Mouse (Mus musculus) neural tube, embryonic 10.5 days (tissue): ENCODE data around the gene Foxred2.
A peak's percentile ranks its signal among the peaks of the same experiment; 100 is the strongest.

Source experiments
- DNase-seq: peaks from one replicate; pipeline ENCODE4 v3.0.0-alpha.2; 2017; ENCODE audit warnings: low spot score; ENCODE audit errors: extremely low spot score

Foxred2 gene

DNA sequence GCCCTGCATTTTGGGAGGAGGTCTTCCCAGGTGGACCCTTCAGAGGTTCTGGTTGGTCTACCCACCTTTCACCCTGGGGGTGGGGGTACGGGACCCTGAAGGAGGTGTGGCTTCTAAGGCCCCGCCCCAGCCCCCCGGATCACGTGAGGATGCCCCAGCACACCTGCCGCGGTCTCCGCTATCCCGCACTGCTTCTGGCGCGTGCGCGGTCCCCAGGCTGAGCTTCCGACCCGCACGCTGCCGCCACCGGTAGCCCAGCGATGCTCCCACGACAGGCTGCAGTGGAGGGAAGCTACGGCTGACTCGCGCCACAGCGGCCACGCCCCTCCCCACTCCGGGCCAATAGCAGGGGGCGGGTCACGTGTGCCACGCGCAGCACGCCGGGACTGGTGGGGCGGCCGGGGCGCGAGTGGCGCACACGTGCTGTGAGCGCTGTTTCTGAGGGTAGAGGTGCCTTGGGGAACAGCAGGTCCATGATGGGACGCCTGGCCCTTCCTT, at the start of gene Foxred2:
TSS of gene Foxred2 (minus strand) at position 319 of the 498 bp plus-strand sequence.
- peak; percentile 87 for DNase-seq

DNA sequence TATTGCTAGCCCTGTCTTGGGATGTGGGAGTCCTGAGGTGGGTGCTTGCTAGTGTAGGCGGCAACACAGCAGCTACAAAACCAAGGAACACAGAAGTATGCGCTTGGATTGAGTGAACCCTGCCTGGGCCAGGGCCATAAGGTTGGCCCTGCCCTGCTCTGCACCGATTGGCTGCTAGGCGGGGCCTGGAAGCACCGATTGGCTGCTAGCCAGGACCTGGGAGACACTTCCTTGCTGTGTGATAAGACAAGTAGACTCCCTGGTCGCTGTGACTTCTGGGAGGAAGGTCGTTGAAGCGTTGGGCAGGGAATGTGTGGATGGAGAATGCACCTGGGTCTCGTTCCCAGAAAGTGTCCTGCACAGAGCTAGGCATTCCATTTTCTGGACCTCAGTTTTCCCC, 47.4 kb upstream of the Foxred2 start:
- DNase-seq: no peak

DNA sequence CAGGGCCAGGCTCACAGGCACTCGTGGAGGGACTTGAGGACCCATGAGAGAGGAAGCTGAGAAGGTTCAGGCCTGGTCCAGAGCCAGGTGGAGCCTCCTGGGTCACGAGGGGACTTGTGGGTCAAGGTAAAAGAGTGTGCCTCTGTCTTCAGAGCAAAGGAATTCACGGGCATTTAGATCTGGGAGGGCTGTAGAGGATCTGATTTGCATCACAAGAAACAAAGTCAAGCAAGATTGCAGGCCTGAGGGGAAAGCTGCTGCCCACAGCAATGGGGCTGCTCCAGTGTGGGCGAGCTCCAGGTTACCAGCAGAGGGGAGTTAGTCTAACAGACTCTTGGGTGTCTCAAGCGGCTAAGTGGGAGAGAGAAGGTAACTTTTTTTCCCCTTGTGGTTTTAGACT, 44.9 kb upstream of the Foxred2 start:
- no peak for DNase-seq

DNA sequence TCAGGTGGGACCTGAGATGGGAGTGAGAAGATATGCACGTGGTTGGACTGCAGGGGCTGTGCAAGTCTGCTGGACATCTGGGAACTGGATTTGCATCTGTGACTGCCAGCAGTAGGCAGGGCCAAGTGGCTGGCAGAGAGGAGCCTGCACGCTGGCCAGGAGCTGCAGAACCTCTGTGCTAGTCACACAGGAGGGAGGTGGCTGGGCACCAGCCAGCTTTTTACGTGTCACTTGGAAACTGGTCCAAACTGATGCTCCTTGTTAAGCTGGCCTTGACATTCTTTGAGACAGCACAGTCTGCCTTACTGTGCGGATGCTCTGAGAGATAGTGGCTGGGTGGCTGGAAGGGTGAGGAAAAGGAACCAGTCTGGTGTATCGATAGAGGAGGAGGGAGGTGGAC, 32.0 kb upstream of the Foxred2 start:
- DNase-seq: no peak

DNA sequence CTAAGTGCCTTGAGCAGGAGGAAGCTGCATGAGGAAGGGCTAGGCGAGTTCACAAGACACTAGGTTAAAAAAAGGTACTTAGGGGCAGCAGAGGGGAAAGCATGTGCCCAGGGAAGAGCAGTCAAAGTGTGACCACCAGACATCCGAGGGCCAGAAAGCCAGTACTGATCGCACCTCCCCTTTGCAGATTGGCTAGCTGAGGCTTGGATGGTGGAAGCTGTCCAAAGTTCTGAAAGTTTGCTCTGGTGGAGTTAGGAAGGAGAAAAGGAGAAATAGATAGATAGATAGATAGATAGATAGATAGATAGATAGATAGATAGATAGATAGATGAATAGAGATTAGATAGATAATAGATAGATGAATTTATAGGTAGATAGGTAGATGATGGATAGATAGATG, 26.9 kb upstream of the Foxred2 start:
- DNase-seq: no peak

DNA sequence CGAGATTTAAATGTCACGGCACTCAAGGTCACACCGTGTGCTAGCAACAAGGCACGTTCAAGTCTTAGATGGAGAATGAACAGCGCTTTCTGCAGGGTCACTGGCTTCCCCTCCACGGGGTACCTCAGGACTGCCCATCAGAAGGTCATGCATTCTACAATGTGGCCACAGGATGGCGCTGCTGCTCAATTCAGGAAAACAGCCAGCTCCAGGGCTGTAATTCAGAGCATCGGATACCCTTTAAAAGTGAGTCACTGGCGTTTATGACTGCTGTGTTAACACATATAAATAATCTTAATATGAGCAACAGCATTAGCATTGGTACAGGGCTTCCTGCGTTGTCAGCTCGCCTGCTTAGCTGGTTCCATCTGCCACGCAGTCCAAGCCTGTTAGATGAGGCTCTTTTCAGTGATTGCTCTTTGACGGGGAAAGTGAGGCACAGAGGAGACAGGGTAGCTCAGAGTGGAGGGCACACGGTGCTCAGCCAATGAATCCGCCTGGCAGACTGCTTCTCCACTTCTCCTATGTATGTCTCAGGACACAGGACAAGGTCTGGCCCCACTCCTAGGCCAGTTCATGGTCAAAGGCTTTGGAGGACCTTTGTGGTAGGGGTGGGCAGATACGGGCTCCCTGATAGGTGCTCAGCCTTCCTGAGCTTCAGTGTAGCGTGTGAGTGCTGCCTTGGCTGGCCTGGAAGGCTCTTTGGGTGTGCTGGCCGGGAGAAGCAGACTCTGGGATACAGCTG, 25.8 kb upstream of the Foxred2 start:
- DNase-seq: peak; percentile 73

DNA sequence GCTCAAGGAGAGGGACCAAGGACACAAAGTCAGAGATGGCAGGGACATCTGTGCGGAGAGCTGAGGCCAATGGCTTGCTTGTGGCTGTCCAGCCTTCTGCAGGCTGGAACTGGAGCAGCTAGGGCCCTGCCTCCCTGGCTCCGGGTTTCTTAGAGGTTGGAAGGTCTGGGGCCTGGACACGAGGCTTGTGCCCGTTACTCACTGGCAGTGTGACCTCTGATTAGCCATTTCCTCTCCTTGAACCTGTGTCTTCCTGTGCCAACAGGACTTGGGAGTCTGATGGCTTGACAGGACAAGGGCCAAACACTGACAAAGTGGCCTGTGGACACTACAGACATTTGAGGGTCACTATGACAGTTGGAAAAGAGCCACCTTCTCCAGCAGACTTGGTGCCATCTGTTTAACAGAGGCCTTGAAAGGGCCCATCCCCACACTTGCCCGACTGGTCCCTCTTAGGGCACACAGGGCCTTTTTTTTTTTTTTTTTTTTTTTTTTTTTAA, 24.7 kb upstream of the Foxred2 start:
- no peak for DNase-seq

DNA sequence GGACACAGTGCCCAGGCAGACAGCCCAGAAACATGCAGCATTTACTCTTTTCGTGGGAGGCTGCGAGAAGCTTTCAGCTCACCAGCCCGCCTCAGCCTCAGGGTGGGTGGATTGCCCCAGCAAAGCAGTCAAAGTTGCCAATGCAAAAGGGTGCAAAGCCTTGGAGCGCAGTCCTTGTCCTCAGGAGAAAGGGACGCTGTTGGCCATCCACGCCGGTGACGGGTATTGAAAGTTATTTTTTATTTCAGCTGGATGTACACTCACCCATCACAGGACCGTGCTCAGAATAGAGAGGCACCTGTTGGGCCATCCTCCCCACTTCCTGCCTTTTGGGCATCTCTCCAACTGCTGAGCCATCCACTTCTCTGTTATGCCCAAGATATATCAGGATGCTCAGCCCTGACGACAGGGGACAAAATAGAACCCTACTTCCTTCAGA, 22.9 kb upstream of the Foxred2 start:
- no peak for DNase-seq

DNA sequence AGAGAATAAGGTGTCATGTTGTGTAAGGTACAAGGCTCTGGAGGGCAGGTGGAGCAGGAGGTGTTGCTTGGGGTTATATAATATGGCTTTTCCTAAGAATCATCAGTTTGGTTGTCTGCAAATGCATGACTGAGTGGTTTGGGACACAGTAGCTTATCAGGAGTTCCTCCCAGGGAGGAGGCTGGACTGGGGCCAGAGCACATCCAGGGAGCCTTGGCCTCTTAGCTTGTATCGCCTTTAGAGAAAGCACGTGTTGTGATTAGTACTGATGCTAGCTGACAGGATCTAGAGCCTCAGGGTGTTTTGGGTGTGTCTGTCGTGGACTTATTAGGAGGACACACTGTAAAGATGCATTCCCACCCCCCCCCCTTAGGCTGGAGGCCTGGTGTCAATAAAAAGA, 21.1 kb upstream of the Foxred2 start:
- DNase-seq: no peak

DNA sequence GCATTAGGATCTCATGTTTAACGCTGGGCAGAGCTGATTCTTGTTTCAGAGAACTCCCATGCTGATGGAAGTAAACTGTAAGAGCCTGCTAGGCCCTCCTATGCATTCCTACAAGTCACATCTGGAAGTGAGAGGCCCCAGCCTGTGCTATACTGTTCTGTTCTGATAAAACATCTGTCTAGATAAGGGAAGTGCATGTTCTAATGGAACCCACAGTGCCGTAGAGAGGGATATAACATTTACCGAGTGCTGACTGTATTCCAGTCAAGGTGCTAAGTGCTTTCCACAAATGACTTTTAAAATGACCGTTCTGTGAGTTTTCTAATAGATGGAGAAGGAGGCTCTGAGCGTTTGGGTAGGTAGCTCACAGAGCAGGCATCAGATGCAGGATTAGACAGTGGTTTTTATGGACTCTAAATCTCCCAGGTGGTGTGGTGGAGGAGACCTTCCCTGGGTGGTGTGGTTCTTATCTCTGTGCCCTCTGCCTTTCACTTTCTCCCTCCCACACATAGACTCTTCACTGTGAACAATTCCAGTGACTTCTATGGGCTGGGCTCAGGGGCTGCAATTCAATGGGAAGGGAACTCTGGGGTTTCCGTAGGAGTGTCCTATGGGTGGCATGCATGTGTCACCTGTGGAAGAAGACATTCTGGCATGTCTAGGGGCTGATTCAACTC, 17.8 kb upstream of the Foxred2 start:
- no peak for DNase-seq

DNA sequence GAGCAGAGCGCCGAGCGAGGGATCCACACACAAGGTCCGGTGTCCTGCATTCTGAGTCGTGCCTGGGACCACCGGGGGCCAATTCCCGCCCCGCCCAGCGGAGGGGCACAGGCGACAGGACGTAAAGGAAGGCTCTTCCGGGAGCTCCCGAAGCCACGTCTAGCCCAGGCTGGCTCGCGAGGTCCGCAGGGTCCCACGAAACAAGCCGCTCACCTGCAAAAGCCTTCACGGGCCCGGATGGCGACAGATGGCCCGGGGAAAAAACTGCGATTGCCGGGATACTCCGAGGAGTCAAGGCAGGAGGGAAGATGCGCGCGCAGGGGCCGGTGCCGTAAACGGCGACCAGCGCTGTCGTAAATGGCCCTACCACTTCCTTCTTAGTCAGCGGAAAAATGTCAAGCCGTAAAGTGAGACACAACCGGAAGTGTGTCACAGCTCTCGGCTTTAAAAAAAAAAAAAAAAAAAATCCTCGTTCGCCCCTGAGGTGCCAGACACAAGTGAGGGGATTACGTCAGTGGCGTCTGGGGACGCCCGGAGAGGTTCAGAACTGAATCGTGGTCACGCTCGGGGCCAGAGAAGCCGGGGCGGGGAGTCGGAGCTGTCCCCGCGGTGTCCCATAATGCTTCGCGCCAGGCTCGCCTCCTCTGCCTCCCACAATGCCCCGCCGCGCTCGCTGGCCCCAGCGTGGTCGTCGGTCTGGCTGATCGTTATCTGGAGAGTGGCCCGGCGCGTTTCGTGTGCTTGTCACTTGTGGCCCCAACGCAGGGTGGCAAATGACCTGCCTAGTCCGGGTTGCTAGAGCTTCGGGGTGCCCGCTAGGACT, 14.2 kb upstream of the Foxred2 start, which contains the start of gene Eif3d:
TSS of gene Eif3d (minus strand) at position 344 of the 823 bp plus-strand sequence.
- peak; percentile 97 for DNase-seq

DNA sequence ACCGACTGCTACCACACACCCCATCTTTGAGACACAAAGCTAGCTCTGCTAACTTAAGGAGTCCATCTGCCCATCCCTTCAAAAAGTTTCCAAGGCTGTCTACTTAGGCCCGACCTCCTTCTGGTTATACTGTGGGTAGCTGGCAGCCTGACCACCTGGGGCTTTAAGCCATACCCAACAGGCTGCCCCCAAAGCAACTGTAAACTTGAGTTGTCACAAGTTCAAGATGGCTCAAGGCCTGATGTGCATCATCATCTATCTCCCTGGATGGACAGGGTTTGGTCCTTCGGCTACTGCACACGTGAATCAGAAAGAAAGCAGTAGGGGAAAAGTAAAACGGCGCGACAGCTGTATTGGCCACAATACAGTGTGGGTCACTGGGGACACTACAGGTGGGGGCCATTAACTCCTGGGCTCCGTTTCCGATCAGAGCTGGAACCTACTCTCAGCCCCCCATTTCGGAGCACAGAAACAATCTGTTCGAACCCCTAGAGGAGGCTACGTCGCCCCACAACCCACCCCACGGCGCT, 13.5 kb upstream of the Foxred2 start:
- DNase-seq: no peak

DNA sequence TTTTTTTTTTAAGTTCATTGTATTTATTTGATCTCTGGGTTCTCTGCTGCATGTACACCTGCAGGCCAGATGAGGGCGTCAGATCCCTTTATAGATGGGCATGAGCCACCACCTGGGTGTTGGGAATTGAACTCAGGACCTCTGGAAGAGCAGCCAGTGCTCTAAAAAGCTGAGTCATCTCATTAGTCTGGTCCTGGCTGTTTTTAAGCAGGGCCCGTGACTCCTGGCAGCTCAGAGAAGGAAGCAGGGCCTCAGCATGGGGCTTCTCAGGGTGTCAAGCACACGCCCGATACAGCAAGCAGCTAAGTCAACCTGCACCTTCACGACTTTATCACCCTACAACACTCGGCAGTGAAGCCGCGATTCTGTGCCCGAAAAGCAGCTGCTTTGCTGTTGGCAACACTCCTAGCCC, 8.6 kb upstream of the Foxred2 start:
- no peak for DNase-seq

DNA sequence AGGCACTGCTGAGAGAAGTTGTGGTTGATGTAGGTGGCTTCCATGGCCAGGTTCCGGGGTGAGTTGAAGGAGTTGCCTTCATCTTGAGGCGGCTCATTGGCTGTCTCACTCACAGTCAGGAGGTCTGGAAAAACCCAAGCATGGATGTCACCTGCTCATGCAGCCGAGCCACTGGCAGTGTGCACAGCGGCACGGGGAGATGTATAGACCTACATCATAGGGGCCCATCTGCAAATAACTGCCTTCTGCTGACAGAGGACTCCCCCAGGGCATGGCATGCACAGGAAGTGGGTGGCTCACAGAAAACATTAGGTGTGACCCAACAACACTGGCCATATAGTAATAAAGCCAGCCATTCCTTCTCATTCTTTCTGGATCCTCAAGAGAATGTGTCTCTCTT, 5.9 kb upstream of the Foxred2 start:
- DNase-seq: no peak

DNA sequence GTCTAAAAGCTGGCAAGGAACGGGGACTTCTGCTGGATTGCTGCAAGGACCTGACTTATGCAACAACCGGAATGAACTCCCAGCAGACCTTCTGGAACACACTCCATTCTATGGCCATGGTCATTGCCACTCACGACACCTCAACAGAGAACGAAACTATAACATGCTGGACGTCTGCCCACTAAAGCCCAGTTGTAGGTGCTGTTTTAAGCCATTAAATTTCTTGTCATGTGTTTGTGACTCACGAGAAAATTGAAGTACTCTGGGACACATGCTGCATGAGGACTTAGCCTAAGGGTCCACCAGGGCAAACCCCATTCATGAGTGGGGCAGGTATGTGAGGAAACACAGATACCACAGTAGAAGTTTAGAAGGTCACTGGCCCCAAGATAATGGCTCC, 4.2 kb upstream of the Foxred2 start:
- DNase-seq: no peak

DNA sequence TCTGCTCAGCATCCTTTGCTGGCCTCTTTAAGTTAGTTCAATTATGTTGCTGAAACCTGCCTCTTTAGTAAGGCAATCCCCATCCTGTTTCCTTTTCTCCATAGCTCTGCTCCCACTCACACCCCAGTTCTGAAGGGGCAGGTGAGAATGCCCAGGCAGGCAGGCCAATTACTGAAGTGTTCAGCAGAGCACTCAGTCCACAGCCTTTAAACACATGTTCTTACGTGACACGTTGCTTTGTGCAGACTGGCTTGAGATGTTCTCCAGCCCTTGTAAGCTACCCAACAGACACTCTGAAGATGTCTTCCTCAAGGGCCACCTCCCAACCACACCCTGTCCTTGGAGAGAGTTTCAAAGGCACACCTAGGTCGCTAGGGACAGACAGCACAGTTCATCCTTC, 1.5 kb upstream of the Foxred2 start:
- no peak for DNase-seq

DNA sequence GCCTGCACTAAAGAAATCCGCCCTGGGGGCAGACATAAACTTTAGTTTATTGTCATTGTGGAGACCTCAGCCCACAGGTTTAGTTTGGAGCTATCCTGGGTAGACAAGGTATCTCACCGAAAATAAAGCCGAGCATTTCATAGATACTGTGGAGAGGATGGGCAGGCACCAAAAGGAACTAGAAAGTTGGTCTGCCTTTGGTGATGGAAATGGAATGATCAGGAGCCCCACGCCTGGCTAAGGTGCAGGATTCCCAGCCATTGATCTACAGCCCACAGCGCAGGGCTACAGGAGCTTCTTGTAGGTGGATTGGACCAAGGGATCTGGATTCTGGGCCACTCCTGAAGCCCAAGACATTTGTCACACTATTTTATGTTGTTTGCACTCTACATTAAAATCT, 1.1 kb upstream of the Foxred2 start:
- DNase-seq: no peak

DNA sequence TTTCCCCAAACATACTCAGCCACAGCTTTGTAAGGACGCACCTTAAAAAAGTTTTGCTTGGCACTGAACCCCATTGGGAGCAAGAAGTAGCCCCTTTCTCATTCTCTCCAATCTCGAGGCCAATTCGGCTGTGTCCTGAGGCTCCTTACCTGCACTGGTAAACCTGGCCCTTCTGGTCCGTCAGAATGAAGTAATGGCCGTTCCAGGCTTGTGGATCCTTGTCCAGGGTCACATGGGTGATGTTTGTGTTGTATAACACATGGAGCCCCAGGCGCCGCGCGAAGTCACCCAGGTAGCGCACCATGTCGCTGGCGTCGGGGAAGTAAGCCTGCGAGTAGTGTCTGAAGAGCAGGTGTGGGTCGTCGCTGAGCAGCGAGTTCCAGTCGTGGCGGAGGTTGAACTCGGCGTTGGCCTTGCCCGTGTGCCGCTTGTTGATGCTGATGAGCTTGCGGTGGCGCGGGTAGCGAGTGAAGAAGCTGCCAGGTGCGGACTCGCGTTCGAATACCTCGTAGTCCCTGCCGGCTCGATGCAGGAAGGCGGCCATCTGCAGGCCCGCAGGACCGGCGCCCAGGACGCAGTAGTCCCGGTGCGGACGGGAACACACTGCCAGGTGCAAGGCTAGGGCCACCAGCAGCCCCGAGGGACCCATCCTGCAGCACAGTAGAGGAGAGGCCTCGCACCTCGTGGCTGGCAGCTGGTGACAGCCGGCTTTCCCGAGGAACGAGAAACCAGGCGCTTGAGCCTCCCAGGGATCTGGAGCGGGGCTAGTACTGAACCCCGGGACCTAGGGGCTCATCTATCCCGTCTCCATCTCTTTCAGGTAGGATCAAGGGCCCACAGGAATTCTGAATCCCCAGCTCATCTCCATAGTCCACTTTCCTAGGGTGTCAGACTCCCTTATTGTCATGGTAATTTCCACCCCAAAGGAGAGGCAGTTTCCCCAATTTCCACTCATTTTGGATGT, 800 bp downstream of the Foxred2 start:
- peak; percentile 53 for DNase-seq

DNA sequence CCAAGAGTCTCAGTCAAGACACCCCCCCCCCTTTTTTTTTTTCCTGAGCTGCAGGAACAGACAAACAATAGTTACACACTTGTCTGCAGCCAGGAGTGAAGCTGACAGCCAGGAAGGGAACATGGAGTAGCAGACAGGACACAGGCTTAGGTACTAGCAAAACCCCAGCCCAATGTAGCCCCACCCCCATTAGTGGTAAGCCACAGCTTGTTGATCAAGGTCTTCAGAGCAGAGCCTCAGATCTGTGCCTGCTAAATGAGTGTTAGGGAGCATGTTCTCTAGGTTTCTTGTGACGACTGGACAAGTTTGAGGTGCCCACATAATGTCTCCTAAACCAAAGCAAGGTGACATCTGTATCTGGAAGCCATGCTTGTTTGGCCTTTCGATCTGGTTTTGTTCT, 2.2 kb downstream of the Foxred2 start:
- no peak for DNase-seq

DNA sequence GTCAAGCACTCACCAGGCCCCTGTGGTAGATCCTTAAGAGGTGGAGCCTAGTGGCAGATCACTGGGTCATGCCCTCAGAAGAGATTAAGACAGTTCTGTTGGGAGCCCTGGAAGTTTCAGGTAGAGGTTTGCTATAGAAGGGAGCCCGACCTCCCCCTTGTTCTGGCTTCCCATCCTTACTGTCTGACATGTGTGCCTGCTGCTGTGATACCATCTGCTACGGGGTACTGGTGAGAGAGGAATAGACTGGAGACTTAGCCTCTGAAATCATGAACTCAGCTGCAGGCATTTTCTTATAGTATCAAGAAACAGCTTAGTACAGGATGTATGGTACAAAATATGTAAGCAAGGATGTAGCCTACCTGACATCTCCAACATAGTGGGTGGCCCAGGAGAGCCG, 3.6 kb downstream of the Foxred2 start:
- no peak for DNase-seq
